Comparison of ENCODE assay signal across 28 mouse cellular contexts in the genomic region with DNA sequence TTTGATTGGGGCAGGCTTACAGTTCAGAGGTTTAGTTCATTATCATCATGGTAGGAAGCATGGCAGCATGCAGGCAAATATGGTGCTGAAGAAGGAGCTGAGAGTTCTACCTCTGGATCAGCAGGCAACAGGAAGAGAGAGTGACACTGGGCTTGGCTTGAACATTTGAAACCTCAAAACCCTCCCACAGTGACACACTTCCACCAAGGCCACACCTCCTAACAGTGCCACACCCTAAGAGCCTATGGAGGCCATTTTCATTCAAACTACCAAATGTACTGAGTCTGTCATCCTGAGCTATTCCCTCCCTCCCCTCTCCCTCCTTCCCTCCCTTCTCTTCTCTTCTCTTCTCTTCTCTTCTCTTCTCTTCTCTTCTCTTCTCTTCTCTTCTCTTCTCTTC. TPM values are rescaled to one million over a fixed set of nuclear protein-coding genes. Genes with fewer than 3 reads are reported as not detected.
DNase-seq lines count a peak whose midpoint lies in the region; ATAC-seq and TF ChIP-seq lines count a peak whose summit lies in the region.
"Had no signal": no experiment of that assay in that cellular context is flagged by ENCODE, and none has a peak within 500 bp of the region (broad histone marks: within the 10 kb centered on the region; RNA-seq: fewer than 3 reads in every experiment).

No protein-coding gene starts in this region.

- H3K9ac ChIP-seq in forebrain, embryonic 15.5 days (replicated peaks): no peak overlapping the region
- no peak overlapping the region for H3K9ac ChIP-seq in hindbrain, embryonic 11.5 days (ENCODE audit: low read depth, low read length)
- H3K9ac ChIP-seq in midbrain, embryonic 12.5 days (replicated peaks): no peak overlapping the region
- no peak overlapping the region for H3K9ac ChIP-seq in midbrain, embryonic 11.5 days (ENCODE audit: low read length)
- no peak overlapping the region for H3K9ac ChIP-seq in kidney, embryonic 14.5 days (ENCODE audit: low read depth, low read length)
- H3K9ac ChIP-seq: liver, embryonic 12.5 days; liver, postnatal 0 days; stomach, embryonic 15.5 days had no signal

- TF ChIP-seq POLR2A in small intestine, adult 2 months (IDR thresholded peaks at IDR 0.05; ENCODE audit: low read depth, low read length): no peak

- H3K36me3 ChIP-seq in forebrain, embryonic 10.5 days (replicated peaks): peaks cover 31% of the 10 kb centered on the region
- no peaks in the 10 kb centered on the region; the same call in 1 of the 2 replicates for H3K36me3 ChIP-seq in forebrain, embryonic 15.5 days
- H3K36me3 ChIP-seq in hindbrain, embryonic 10.5 days: peaks cover 9% of the 10 kb centered on the region
- H3K36me3 ChIP-seq in hindbrain, embryonic 11.5 days (ENCODE audit: control insufficient read depth, insufficient read depth, low read length): peaks cover 4% of the 10 kb centered on the region; the same call in 1 of the 2 replicates
- peaks cover 8% of the 10 kb centered on the region; the same call in 1 of the 2 replicates for H3K36me3 ChIP-seq in midbrain, embryonic 12.5 days
- H3K36me3 ChIP-seq in midbrain, embryonic 11.5 days (ENCODE audit: control insufficient read depth, insufficient read depth, low read length): 0 out of 2 replicates have a peak, but pooled peaks cover 2% of the 10 kb centered on the region
- peaks cover 14% of the 10 kb centered on the region; the same call in 1 of the 2 replicates for H3K36me3 ChIP-seq in small intestine, adult 2 months (ENCODE audit: control insufficient read depth, insufficient read depth, low read length)
- no peaks in the 10 kb centered on the region for H3K36me3 ChIP-seq in kidney, embryonic 14.5 days (ENCODE audit: control insufficient read depth, insufficient read depth, low read length)
- H3K36me3 ChIP-seq: G1E; heart, embryonic 10.5 days; liver, embryonic 12.5 days; stomach, embryonic 15.5 days had no signal

- no peak for ATAC-seq in forebrain, embryonic 15.5 days (replicated peaks)
- ATAC-seq in hindbrain, embryonic 11.5 days (ENCODE audit: low FRiP score): no peak
- ATAC-seq in midbrain, embryonic 12.5 days (ENCODE audit: low FRiP score, low read depth): no peak
- no peak for ATAC-seq in midbrain, embryonic 11.5 days (ENCODE audit: low FRiP score)
- ATAC-seq in kidney, embryonic 14.5 days (ENCODE audit: low FRiP score, low TSS enrichment): no peak
- ATAC-seq: forebrain, embryonic 16.5 days; liver, embryonic 12.5 days; liver, postnatal 0 days had no signal

- peak overlapping the region; percentile 88 for H3K27ac ChIP-seq in forebrain, embryonic 10.5 days
- H3K27ac ChIP-seq in forebrain, embryonic 15.5 days (replicated peaks): no peak overlapping the region
- peak overlapping the region; percentile 88 for H3K27ac ChIP-seq in hindbrain, embryonic 10.5 days
- no peak overlapping the region for H3K27ac ChIP-seq in hindbrain, embryonic 11.5 days (ENCODE audit: low read depth, low read length)
- H3K27ac ChIP-seq in midbrain, embryonic 12.5 days (replicated peaks): peak overlapping the region; percentile 96
- H3K27ac ChIP-seq in midbrain, embryonic 11.5 days (ENCODE audit: low read depth, low read length): no peak overlapping the region
- H3K27ac ChIP-seq in small intestine, adult 2 months (ENCODE audit: insufficient read depth, low read depth, low read length): peak overlapping the region; percentile 94
- H3K27ac ChIP-seq in kidney, embryonic 14.5 days (ENCODE audit: low read depth, low read length): no peak overlapping the region
- H3K27ac ChIP-seq: liver, embryonic 12.5 days had no signal

- no peak overlapping the region for H3K4me2 ChIP-seq in forebrain, embryonic 15.5 days (replicated peaks)
- no peak overlapping the region for H3K4me2 ChIP-seq in hindbrain, embryonic 11.5 days (replicated peaks; ENCODE audit: low read depth, low read length)
- H3K4me2 ChIP-seq in midbrain, embryonic 12.5 days (replicated peaks): no peak overlapping the region
- no peak overlapping the region for H3K4me2 ChIP-seq in midbrain, embryonic 11.5 days
- no peak overlapping the region for H3K4me2 ChIP-seq in kidney, embryonic 14.5 days (replicated peaks; ENCODE audit: low read depth, low read length)
- H3K4me2 ChIP-seq: liver, embryonic 12.5 days; stomach, embryonic 15.5 days had no signal

- no peak for DNase-seq in forebrain, embryonic 10.5 days (ENCODE audit: extremely low spot score, low spot score)
- no peak for DNase-seq in hindbrain, embryonic 10.5 days (ENCODE audit: low spot score)
- no peak for DNase-seq in hindbrain, embryonic 11.5 days (ENCODE audit: low spot score)
- no peak for DNase-seq in midbrain, embryonic 11.5 days (ENCODE audit: low spot score, missing footprints)
- DNase-seq: adrenal gland, postnatal 25 days; cerebellum, adult 18-20 months; cerebellum, postnatal 14 days; gastrocnemius, postnatal 10 days; heart, adult 11 months; heart, postnatal 4 days; kidney, adult 18-20 months; kidney, postnatal 36 days; layer of hippocampus, postnatal 36 days; left cerebral cortex, postnatal 4 days; liver, postnatal 0 days; retina, postnatal 1 day; right cerebral cortex, postnatal 14 days had no signal

- H3K27me3 ChIP-seq in forebrain, embryonic 10.5 days (ENCODE audit: poor library complexity, severe bottlenecking): peaks cover 29% of the 10 kb centered on the region
- H3K27me3 ChIP-seq in forebrain, embryonic 15.5 days: peaks cover 13% of the 10 kb centered on the region
- 0 out of 2 replicates have a peak, but pooled peaks cover 6% of the 10 kb centered on the region for H3K27me3 ChIP-seq in hindbrain, embryonic 10.5 days (ENCODE audit: insufficient read depth, poor library complexity, severe bottlenecking)
- no peaks in the 10 kb centered on the region for H3K27me3 ChIP-seq in hindbrain, embryonic 11.5 days (ENCODE audit: control insufficient read depth, insufficient read depth, low read length)
- no peaks in the 10 kb centered on the region for H3K27me3 ChIP-seq in midbrain, embryonic 12.5 days
- H3K27me3 ChIP-seq in midbrain, embryonic 11.5 days (ENCODE audit: control insufficient read depth, insufficient read depth, low read length): no peaks in the 10 kb centered on the region
- H3K27me3 ChIP-seq in small intestine, adult 2 months (ENCODE audit: control insufficient read depth, insufficient read depth, low read length): no peaks in the 10 kb centered on the region
- H3K27me3 ChIP-seq in kidney, embryonic 14.5 days (ENCODE audit: control insufficient read depth, insufficient read depth, low read length): no peaks in the 10 kb centered on the region; the same call in 1 of the 2 replicates
- H3K27me3 ChIP-seq: Patski; stomach, embryonic 15.5 days had no signal

- H3K4me3 ChIP-seq in forebrain, embryonic 10.5 days: no peak overlapping the region
- no peak overlapping the region for H3K4me3 ChIP-seq in forebrain, embryonic 15.5 days
- no peak overlapping the region for H3K4me3 ChIP-seq in hindbrain, embryonic 10.5 days
- no peak overlapping the region for H3K4me3 ChIP-seq in hindbrain, embryonic 11.5 days (ENCODE audit: low read depth, low read length)
- H3K4me3 ChIP-seq in midbrain, embryonic 12.5 days: no peak overlapping the region
- no peak overlapping the region for H3K4me3 ChIP-seq in midbrain, embryonic 11.5 days (ENCODE audit: low read depth, low read length)
- H3K4me3 ChIP-seq in small intestine, adult 2 months (ENCODE audit: low read depth, low read length): no peak overlapping the region
- H3K4me3 ChIP-seq in kidney, embryonic 14.5 days (ENCODE audit: low read length): no peak overlapping the region
- H3K4me3 ChIP-seq: erythroblast, embryonic 14.5 days; heart, embryonic 10.5 days; liver, embryonic 12.5 days; stomach, embryonic 15.5 days had no signal

- TF ChIP-seq CTCF in small intestine, adult 2 months (IDR thresholded peaks at IDR 0.05; ENCODE audit: extremely low read depth, insufficient read length, insufficient replicate concordance, low read depth, low read length): no peak

- peaks cover 83% of the 10 kb centered on the region for H3K4me1 ChIP-seq in forebrain, embryonic 10.5 days
- peaks cover 31% of the 10 kb centered on the region for H3K4me1 ChIP-seq in forebrain, embryonic 15.5 days
- peaks cover 64% of the 10 kb centered on the region for H3K4me1 ChIP-seq in hindbrain, embryonic 10.5 days (replicated peaks)
- peaks cover 21% of the 10 kb centered on the region for H3K4me1 ChIP-seq in hindbrain, embryonic 11.5 days (replicated peaks; ENCODE audit: control insufficient read depth, insufficient read depth, low read length)
- peaks cover 59% of the 10 kb centered on the region for H3K4me1 ChIP-seq in midbrain, embryonic 12.5 days
- peaks cover 41% of the 10 kb centered on the region for H3K4me1 ChIP-seq in midbrain, embryonic 11.5 days (ENCODE audit: control insufficient read depth, insufficient read depth, low read length)
- peaks cover 16% of the 10 kb centered on the region for H3K4me1 ChIP-seq in small intestine, adult 2 months (ENCODE audit: control insufficient read depth, insufficient read depth, insufficient read length, low read length)
- H3K4me1 ChIP-seq in kidney, embryonic 14.5 days (ENCODE audit: control insufficient read depth, insufficient read depth, low read length): peaks cover 10% of the 10 kb centered on the region; the same call in 1 of the 2 replicates
- H3K4me1 ChIP-seq: liver, embryonic 12.5 days had no signal

- peaks cover 8% of the 10 kb centered on the region; the same call in 1 of the 2 replicates for H3K9me3 ChIP-seq in forebrain, embryonic 10.5 days
- no peaks in the 10 kb centered on the region for H3K9me3 ChIP-seq in forebrain, embryonic 15.5 days
- 0 out of 2 replicates have a peak, but pooled peaks cover 4% of the 10 kb centered on the region for H3K9me3 ChIP-seq in hindbrain, embryonic 10.5 days
- no peaks in the 10 kb centered on the region for H3K9me3 ChIP-seq in hindbrain, embryonic 11.5 days (ENCODE audit: control insufficient read depth, low read length)
- no peaks in the 10 kb centered on the region for H3K9me3 ChIP-seq in midbrain, embryonic 12.5 days
- no peaks in the 10 kb centered on the region for H3K9me3 ChIP-seq in midbrain, embryonic 11.5 days (ENCODE audit: control insufficient read depth, low read length)
- no peaks in the 10 kb centered on the region for H3K9me3 ChIP-seq in kidney, embryonic 14.5 days (ENCODE audit: control insufficient read depth, low read length)
- H3K9me3 ChIP-seq: G1E; heart, embryonic 10.5 days; liver, embryonic 12.5 days; stomach, embryonic 15.5 days had no signal

RNA-seq across cellular contexts. Expression of gene Plekha6, which starts 25.5 kb away (rescaled TPM):
- polyA plus RNA-seq in forebrain, embryonic 10.5 days (2016; fragmentation: Nextera tagmentation; extraction: Ambion mirVana): 9.0 and 9.9 TPM in 2 replicates
- 10.6 and 12.8 TPM in 2 replicates for polyA plus RNA-seq in forebrain, embryonic 15.5 days (2015; fragmentation: Nextera tagmentation; extraction: Ambion mirVana)
- polyA plus RNA-seq in hindbrain, embryonic 10.5 days (2016; fragmentation: Nextera tagmentation; extraction: Ambion mirVana): 8.8 and 17.4 TPM in 2 replicates
- polyA plus RNA-seq in hindbrain, embryonic 11.5 days (2014; fragmentation: Nextera tagmentation; extraction: Ambion mirVana): 14.6 and 22.1 TPM in 2 replicates
- polyA plus RNA-seq in midbrain, embryonic 12.5 days (2016; fragmentation: Nextera tagmentation; extraction: Ambion mirVana): 27.7 and 36.1 TPM in 2 replicates
- 15.7 and 17.0 TPM in 2 replicates for polyA plus RNA-seq in midbrain, embryonic 11.5 days (2014; fragmentation: Nextera tagmentation; extraction: Ambion mirVana)
- 37.1 and 104 TPM in 2 replicates for polyA plus RNA-seq in small intestine, adult 2 months (2012; rRNA removed)
- polyA plus RNA-seq in kidney, embryonic 14.5 days (2014; fragmentation: Nextera tagmentation; extraction: Ambion mirVana): 3.3 and 6.1 TPM in 2 replicates

RNA-seq across cellular contexts. Expression of gene Ppp1r15b, which starts 58.5 kb away (rescaled TPM):
- polyA plus RNA-seq in forebrain, embryonic 10.5 days (2016; fragmentation: Nextera tagmentation; extraction: Ambion mirVana): 59.1 and 59.3 TPM in 2 replicates
- polyA plus RNA-seq in forebrain, embryonic 15.5 days (2015; fragmentation: Nextera tagmentation; extraction: Ambion mirVana): 31.8 and 32.0 TPM in 2 replicates
- 46.2 and 54.6 TPM in 2 replicates for polyA plus RNA-seq in hindbrain, embryonic 10.5 days (2016; fragmentation: Nextera tagmentation; extraction: Ambion mirVana)
- polyA plus RNA-seq in hindbrain, embryonic 11.5 days (2014; fragmentation: Nextera tagmentation; extraction: Ambion mirVana): 37.8 and 48.7 TPM in 2 replicates
- polyA plus RNA-seq in midbrain, embryonic 12.5 days (2016; fragmentation: Nextera tagmentation; extraction: Ambion mirVana): 52.7 and 57.9 TPM in 2 replicates
- polyA plus RNA-seq in midbrain, embryonic 11.5 days (2014; fragmentation: Nextera tagmentation; extraction: Ambion mirVana): 49.5 and 53.0 TPM in 2 replicates
- polyA plus RNA-seq in small intestine, adult 2 months (2012; rRNA removed): 26.7 and 43.3 TPM in 2 replicates
- 17.9 and 49.4 TPM in 2 replicates for polyA plus RNA-seq in kidney, embryonic 14.5 days (2014; fragmentation: Nextera tagmentation; extraction: Ambion mirVana)

Comparison
In these comparisons a context has a peak if more than half of its experiments do, and no peak if none do; other contexts are left out.
1. H3K27ac ChIP-seq: peak in forebrain, embryonic 10.5 days (single experiment), hindbrain, embryonic 10.5 days (single experiment), midbrain, embryonic 12.5 days (single experiment) and small intestine, adult 2 months (single experiment); none in forebrain, embryonic 15.5 days (single experiment), hindbrain, embryonic 11.5 days (single experiment), midbrain, embryonic 11.5 days (single experiment) and kidney, embryonic 14.5 days (single experiment).